Mouse (Mus musculus) kidney, postnatal 36 days (tissue): ENCODE measurements around the gene Gm20894.
"Not testable (repeated sequence)": the region's sequence is repeated elsewhere in the genome, so short reads cannot be mapped to it uniquely, and the experiment has no call there.

Source experiments
- DNase-seq, 2 experiments: peaks; one replicate each; pipeline ENCODE4 v3.0.0; 2021 to 2022; ENCODE audit warnings: mixed read lengths in 2 of 2

Gm20894 gene

GRCm38 (mm10) chrY:28271412-28271811, at the start of gene Gm20894:
Gm20894 (minus strand) TSS chrY:28271512.
- DNase-seq: not testable (repeated sequence)
